Mouse (Mus musculus) CH12.LX (cell line): ENCODE data around the gene Zfp334. TPM values are rescaled to one million over a fixed set of nuclear protein-coding genes. Genes with fewer than 3 reads are reported as not detected.

Source experiments
- DNase-seq: peaks from one replicate; pipeline ENCODE4 v3.0.0-alpha.2; 2013; ENCODE audit errors: extremely low read depth
- H3K27ac ChIP-seq: 2 replicates; pipeline ENCODE4 v1.5.1; 2012; ENCODE audit warnings: low read depth, mild to moderate bottlenecking, control low read depth, moderate library complexity; ENCODE audit not compliant: insufficient read depth
- H3K27me3 ChIP-seq: replicated peaks from 2 replicates; pipeline ENCODE3; 2012; ENCODE audit warnings: inconsistent platforms
- H3K36me3 ChIP-seq, 2 experiments: replicated peaks in 1 of 2; 2 replicates each; pipeline versions ENCODE3 to v1.6.1; 2012; ENCODE audit warnings: inconsistent platforms in 1 of 2, low read length in 1 of 2, mild to moderate bottlenecking in 1 of 2, mixed read lengths in 1 of 2, moderate library complexity in 1 of 2; ENCODE audit not compliant: control insufficient read depth in 1 of 2, insufficient read depth in 1 of 2
- H3K4me1 ChIP-seq, 2 experiments: 2 replicates each; pipeline ENCODE4 v1.6.1; 2012; ENCODE audit warnings: inconsistent platforms in 1 of 2, moderate library complexity in 1 of 2; ENCODE audit not compliant: insufficient read depth in 2 of 2, control insufficient read depth in 1 of 2
- H3K4me2 ChIP-seq: 2 replicates; pipeline ENCODE4 v1.6.1; 2012; ENCODE audit warnings: low read depth, mild to moderate bottlenecking, control low read depth; ENCODE audit not compliant: poor library complexity, insufficient read depth, severe bottlenecking
- H3K4me3 ChIP-seq, 3 experiments: fragments of 150-350 bp in 1 of 3; sonication (generic) in 1 of 3; replicated peaks in 1 of 3; 2 replicates each; pipeline versions ENCODE3 to v1.5.1; 2011 to 2012; ENCODE audit warnings: low read depth in 2 of 3, low read length in 2 of 3, mild to moderate bottlenecking in 2 of 3, moderate library complexity in 2 of 3, control low read depth in 1 of 3, improper control_type of control experiment in 1 of 3, inconsistent platforms in 1 of 3, mixed read lengths in 1 of 3; ENCODE audit not compliant: poor library complexity in 1 of 3
- H3K79me2 ChIP-seq: replicated peaks from 2 replicates; pipeline ENCODE4 v1.6.1; 2012; ENCODE audit warnings: mild to moderate bottlenecking, moderate library complexity; ENCODE audit not compliant: control insufficient read depth, poor library complexity, insufficient read depth, severe bottlenecking; ENCODE audit errors: extremely low read depth
- H3K9ac ChIP-seq: 2 replicates; pipeline ENCODE4 v1.6.1; 2012; ENCODE audit warnings: low read depth, mild to moderate bottlenecking, control low read depth, moderate library complexity; ENCODE audit not compliant: insufficient read depth
- H3K9me3 ChIP-seq: replicated peaks from 2 replicates; pipeline ENCODE3; 2012; ENCODE audit warnings: low read length, inconsistent platforms, mixed read lengths
- CTCF ChIP-seq, 2 experiments: IDR thresholded peaks in 1 of 2; conservative IDR thresholded peaks in 1 of 2; 2 replicates each; pipeline ENCODE4 v1.5.1; 2011 to 2012; ENCODE audit warnings: low read depth in 2 of 2, low read length in 2 of 2, improper control_type of control experiment in 1 of 2, inconsistent platforms in 1 of 2, mild to moderate bottlenecking in 1 of 2, moderate library complexity in 1 of 2
- E2F4 ChIP-seq: IDR thresholded peaks from 2 replicates; pipeline ENCODE4 v1.6.1; 2011; ENCODE audit warnings: low read depth, low read length, improper control_type of control experiment; ENCODE audit not compliant: insufficient replicate concordance
- ELF1 ChIP-seq: IDR thresholded peaks from 2 replicates; pipeline ENCODE4 v1.6.1; 2014; ENCODE audit warnings: low read depth, mild to moderate bottlenecking, inconsistent platforms, low read length, improper control_type of control experiment
- IRF4 ChIP-seq: IDR thresholded peaks from 2 replicates; pipeline ENCODE4 v1.6.1; 2014; ENCODE audit warnings: low read depth, mild to moderate bottlenecking, inconsistent platforms, low read length, improper control_type of control experiment
- JUN ChIP-seq: IDR thresholded peaks from 2 replicates; pipeline ENCODE4 v1.6.1; 2011; ENCODE audit warnings: low read depth, mild to moderate bottlenecking, low read length, improper control_type of control experiment, moderate library complexity; ENCODE audit not compliant: insufficient read depth
- KAT2A ChIP-seq: IDR thresholded peaks from 2 replicates; pipeline ENCODE4 v1.6.1; 2012; ENCODE audit warnings: low read length, improper control_type of control experiment, inconsistent platforms; ENCODE audit not compliant: insufficient replicate concordance
- MAX ChIP-seq: IDR thresholded peaks from 2 replicates; pipeline ENCODE4 v1.6.1; 2011; ENCODE audit warnings: low read length, improper control_type of control experiment
- MEF2A ChIP-seq: IDR thresholded peaks from 2 replicates; pipeline ENCODE4 v1.6.1; 2014; ENCODE audit warnings: low read depth, mild to moderate bottlenecking, inconsistent platforms, low read length, improper control_type of control experiment, borderline replicate concordance
- NRF1 ChIP-seq: IDR thresholded peaks from 2 replicates; pipeline ENCODE4 v1.6.1; 2014; ENCODE audit warnings: low read depth, mild to moderate bottlenecking, inconsistent platforms, low read length, improper control_type of control experiment, moderate library complexity
- RAD21 ChIP-seq: IDR thresholded peaks from 2 replicates; pipeline ENCODE4 v1.6.1; 2011; ENCODE audit warnings: low read depth, mild to moderate bottlenecking, low read length, improper control_type of control experiment, moderate library complexity
- RCOR1 ChIP-seq: conservative IDR thresholded peaks from 2 replicates; pipeline ENCODE4 v1.6.1; 2012; ENCODE audit warnings: low read depth, mild to moderate bottlenecking, inconsistent platforms, low read length, improper control_type of control experiment
- SIN3A ChIP-seq: IDR thresholded peaks from 2 replicates; pipeline ENCODE4 v1.6.1; 2012; ENCODE audit warnings: low read length, improper control_type of control experiment, inconsistent platforms
- SMC3 ChIP-seq: IDR thresholded peaks from 2 replicates; pipeline ENCODE4 v1.6.1; 2011; ENCODE audit warnings: low read depth, low read length, improper control_type of control experiment
- ZMIZ1 ChIP-seq: IDR thresholded peaks from 2 replicates; pipeline ENCODE4 v1.6.1; 2012; ENCODE audit warnings: low read depth, mild to moderate bottlenecking, inconsistent platforms, low read length, improper control_type of control experiment
- ZNF384 ChIP-seq: IDR thresholded peaks from 2 replicates; pipeline ENCODE4 v1.6.1; 2012; ENCODE audit warnings: low read depth, low read length, improper control_type of control experiment, inconsistent platforms
- dilution Hi-C: fragments of 300-500 bp; cut with MboI; formaldehyde crosslinking; loops from 2 replicates; pipeline ENCODE4 v1.14.3; 2020; ENCODE audit warnings: low sequenced_read_pairs; ENCODE audit not compliant: extremely low pct_unique_long_range_greater_than_20kb, extremely low pct_ligation_motif_present
- in situ Hi-C: fragments of 300-500 bp; cut with MboI; formaldehyde crosslinking; loops from 3 replicates; pipeline ENCODE4 v1.14.3; 2019; ENCODE audit warnings: low sequenced_read_pairs, low pct_ligation_motif_present, low pct_unique_long_range_greater_than_20kb, mixed read lengths
- polyA plus RNA-seq: library from polyadenylated mRNA; unstranded; fragments of >175 nt; gene quantifications from 2 replicates; pipeline ENCODE4 v1.2.1, GENCODE M21; 2012; ENCODE audit warnings: low read depth; ENCODE audit not compliant: insufficient read length
- total RNA-seq, 2 experiments: library from RNA; depleted of rRNA; stranded (reverse); fragments of 300-350 nt in 1 of 2; fragments of >200 nt in 1 of 2; gene quantifications; 2 replicates each; pipeline ENCODE4 v1.2.3; 2012 to 2014

Gene Zfp334
- total and polyA plus RNA-seq, 3 experiments, result not detected

GRCm38 (mm10) chr2:165413884-165414283 is 25.8 kb upstream of the Zfp334 start:
- Histone ChIP-seq H3K27me3 (peaks cover 86% of the 10 kb centered on the region), H3K4me3 (no peak overlapping the region), H3K4me2 (no peak overlapping the region), H3K9me3 (no peaks in the 10 kb centered on the region), H3K27ac (no peak overlapping the region), H3K36me3 (no peaks in the 10 kb centered on the region), H3K79me2 (no peaks in the 10 kb centered on the region)
- in situ Hi-C loops, result no loop called here
- dilution Hi-C loops, result no loop called here
- TF ChIP-seq RAD21 (no peak), ZNF384 (no peak), JUN (no peak), SIN3A (no peak), NRF1 (no peak)
- TF ChIP-seq, all 38 proteins: peak for 0
- Histone ChIP-seq H3K9ac (no peak overlapping the region), H3K4me1 (no peaks in the 10 kb centered on the region)
- no peak for DNase-seq

GRCm38 (mm10) chr2:165407700-165408301 is 19.7 kb upstream of the Zfp334 start:
- Histone ChIP-seq H3K4me2 (peak overlapping the region; percentile 58), H3K4me3 (no peak overlapping the region)
- dilution Hi-C loops, result no loop called here

GRCm38 (mm10) chr2:165405351-165405750 is 17.3 kb upstream of the Zfp334 start:
- no peak overlapping the region for H3K4me2 ChIP-seq
- dilution Hi-C loops (no loop called here), in situ Hi-C loops (no loop called here)
- TF ChIP-seq SIN3A, result no peak
- no peak for DNase-seq
- no peaks in the 10 kb centered on the region for H3K79me2 ChIP-seq
- H3K4me3 ChIP-seq, result no peak overlapping the region
- H3K4me1 ChIP-seq, result no peaks in the 10 kb centered on the region; a peak in 1 of 4 replicates
- H3K9ac ChIP-seq, result no peak overlapping the region
- H3K36me3 ChIP-seq, result no peaks in the 10 kb centered on the region
- peaks cover 52% of the 10 kb centered on the region for H3K27me3 ChIP-seq
- H3K9me3 ChIP-seq, result peaks cover 8% of the 10 kb centered on the region
- no peak overlapping the region for H3K27ac ChIP-seq

More at GRCm38 (mm10) chr2:165407700-165408301, 19.7 kb upstream of the Zfp334 start:
- peaks cover 8% of the 10 kb centered on the region for H3K9me3 ChIP-seq
- no peak overlapping the region for H3K9ac ChIP-seq
- H3K4me1 ChIP-seq, result no peaks in the 10 kb centered on the region; a peak in 1 of 4 replicates
- no peaks in the 10 kb centered on the region for H3K79me2 ChIP-seq
- no peaks in the 10 kb centered on the region for H3K36me3 ChIP-seq
- no peak overlapping the region for H3K27ac ChIP-seq
- no peak for TF ChIP-seq JUN
- peak; percentile 63; the same call in 1 of the 2 replicates for TF ChIP-seq MEF2A
- no peak for TF ChIP-seq E2F4
- peak; percentile 65 for TF ChIP-seq SMC3
- peak; percentile 30; the same call in 1 of the 2 replicates for TF ChIP-seq ELF1
- no peak for TF ChIP-seq KAT2A
- TF ChIP-seq ZMIZ1, result no peak
- TF ChIP-seq IRF4, result peak; percentile 45; the same call in 1 of the 2 replicates
- TF ChIP-seq RCOR1, result no peak
- no peak for TF ChIP-seq MAX
- TF ChIP-seq RAD21, result peak; percentile 26
- TF ChIP-seq CTCF (conservative IDR thresholded peaks at IDR 0.05 in 1 of 2, IDR thresholded peaks at IDR 0.05 in 1 of 2; ENCODE audit: low read depth in 2 of 2, low read length in 2 of 2), result peak; percentile 63 to 82; a peak in 3 of 4 replicates
- peaks cover 57% of the 10 kb centered on the region for H3K27me3 ChIP-seq
- in situ Hi-C loops, result no loop called here
- DNase-seq, result peak; percentile 58
